Mouse (Mus musculus) cortical plate, adult 2 months (tissue): ENCODE results near the gene Nalcn.

Experiments used
- CTCF ChIP-seq: fragments of 200-500 bp; IDR thresholded peaks from 2 replicates; pipeline ENCODE4 v1.5.1; 2011; ENCODE audit warnings: mild to moderate bottlenecking, control low read depth, low read length; ENCODE audit not compliant: insufficient read depth; ENCODE audit errors: extremely low read depth
- POLR2A ChIP-seq: fragments of 200-500 bp; IDR thresholded peaks from 2 replicates; pipeline ENCODE4 v1.6.1; 2011; ENCODE audit warnings: mild to moderate bottlenecking, low read length, control low read depth; ENCODE audit not compliant: insufficient read depth; ENCODE audit errors: extremely low read depth

GRCm38 (mm10) chr14:123488575-123489207 lies 138.3 kb downstream of the Nalcn start:
- TF ChIP-seq CTCF (no peak), POLR2A (no peak)
